Mouse (Mus musculus): Measurements from ENCODE around the gene 1700061G19Rik.
"Not testable (repeated sequence)": the region's sequence is repeated elsewhere in the genome, so short reads cannot be mapped to it uniquely, and the experiment has no call there.

The 1700061G19Rik gene

GRCm38 (mm10) chr17:56872512-56872911 is 2.8 kb upstream of the 1700061G19Rik start:
- no peak for DNase-seq

GRCm38 (mm10) chr17:56874237-56874636 is 1.0 kb upstream of the 1700061G19Rik start, which contains the start of gene Acsbg2:
Gene Acsbg2 (minus strand): TSS chr17:56874447.
- no peak for DNase-seq

- no peak for DNase-seq
These were observed 1.2 kb downstream of the 1700061G19Rik start for GRCm38 (mm10) chr17:56876465-56876864.

- DNase-seq = no peak
These were observed 1.7 kb downstream of the 1700061G19Rik start for GRCm38 (mm10) chr17:56876981-56877380.

GRCm38 (mm10) chr17:56877426-56877825 is 2.1 kb downstream of the 1700061G19Rik start:
- peak; percentile 27 for DNase-seq

GRCm38 (mm10) chr17:56883612-56884011 is 8.3 kb downstream of the 1700061G19Rik start:
- no peak for DNase-seq

- DNase-seq = peak; percentile 54
These were observed 9.1 kb downstream of the 1700061G19Rik start for GRCm38 (mm10) chr17:56884331-56884730.

GRCm38 (mm10) chr17:56884809-56885208 is 9.5 kb downstream of the 1700061G19Rik start:
- DNase-seq = no peak

- no peak for DNase-seq
These were observed 12.8 kb downstream of the 1700061G19Rik start for GRCm38 (mm10) chr17:56888050-56888449.

GRCm38 (mm10) chr17:56890018-56890417 is 14.7 kb downstream of the 1700061G19Rik start:
- no peak for DNase-seq

- DNase-seq = no peak
These were observed 20.2 kb downstream of the 1700061G19Rik start for GRCm38 (mm10) chr17:56895368-56895918.

- no peak for DNase-seq
These were observed 21.3 kb downstream of the 1700061G19Rik start for GRCm38 (mm10) chr17:56896513-56897129.

GRCm38 (mm10) chr17:56897630-56898195 is 22.4 kb downstream of the 1700061G19Rik start:
- DNase-seq = peak; percentile 91

- no peak for DNase-seq
These were observed 27.4 kb downstream of the 1700061G19Rik start for GRCm38 (mm10) chr17:56902698-56903097.

- no peak for DNase-seq
These were observed 30.9 kb downstream of the 1700061G19Rik start for GRCm38 (mm10) chr17:56906166-56906565.

GRCm38 (mm10) chr17:56907096-56907495 is 31.8 kb downstream of the 1700061G19Rik start:
- DNase-seq = peak; percentile 87

GRCm38 (mm10) chr17:56907887-56908286 is 32.6 kb downstream of the 1700061G19Rik start:
- peak; percentile 32 for DNase-seq

GRCm38 (mm10) chr17:56909764-56910163 is 34.5 kb downstream of the 1700061G19Rik start:
- not testable (repeated sequence) for DNase-seq

- no peak for DNase-seq
These were observed 37.7 kb downstream of the 1700061G19Rik start for GRCm38 (mm10) chr17:56913023-56913422.

- DNase-seq = no peak
These were observed 38.2 kb downstream of the 1700061G19Rik start for GRCm38 (mm10) chr17:56913444-56913843.

GRCm38 (mm10) chr17:56917166-56917565 is 41.9 kb downstream of the 1700061G19Rik start:
- no peak for DNase-seq

GRCm38 (mm10) chr17:56919725-56920124 is 44.4 kb downstream of the 1700061G19Rik start:
- no peak for DNase-seq

- no peak for DNase-seq
These were observed 50.7 kb downstream of the 1700061G19Rik start for GRCm38 (mm10) chr17:56925998-56926397.

- no peak for DNase-seq
These were observed 53.8 kb downstream of the 1700061G19Rik start for GRCm38 (mm10) chr17:56929101-56929500.

Measured in lung, postnatal 14 days (tissue).